Mouse (Mus musculus): ENCODE measurements around the gene Socs2.
A peak's percentile ranks its signal among the peaks of the same experiment; 100 is the strongest.
"Not testable (repeated sequence)": the region's sequence is repeated elsewhere in the genome, so short reads cannot be mapped to it uniquely, and the experiment has no call there.

The Socs2 gene

DNA sequence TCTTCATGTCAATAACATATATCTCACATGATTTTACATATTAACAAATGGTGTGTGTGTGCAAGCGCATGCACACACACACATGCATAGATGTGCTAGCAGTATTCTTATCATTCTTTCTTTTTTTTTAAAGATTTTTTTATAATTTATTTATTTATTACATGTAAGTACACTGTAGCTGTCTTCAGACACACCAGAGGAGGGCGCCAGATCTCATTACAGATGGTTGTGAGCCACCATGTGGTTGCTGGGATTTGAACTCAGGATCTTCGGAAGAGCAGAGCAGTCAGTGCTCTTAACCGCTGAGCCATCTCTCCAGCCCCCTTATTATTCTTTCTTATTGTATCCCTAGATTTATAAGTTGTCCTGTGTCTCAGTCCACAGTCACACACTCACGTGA is 27.2 kb downstream of the Socs2 start:
- not testable (repeated sequence) for DNase-seq

DNA sequence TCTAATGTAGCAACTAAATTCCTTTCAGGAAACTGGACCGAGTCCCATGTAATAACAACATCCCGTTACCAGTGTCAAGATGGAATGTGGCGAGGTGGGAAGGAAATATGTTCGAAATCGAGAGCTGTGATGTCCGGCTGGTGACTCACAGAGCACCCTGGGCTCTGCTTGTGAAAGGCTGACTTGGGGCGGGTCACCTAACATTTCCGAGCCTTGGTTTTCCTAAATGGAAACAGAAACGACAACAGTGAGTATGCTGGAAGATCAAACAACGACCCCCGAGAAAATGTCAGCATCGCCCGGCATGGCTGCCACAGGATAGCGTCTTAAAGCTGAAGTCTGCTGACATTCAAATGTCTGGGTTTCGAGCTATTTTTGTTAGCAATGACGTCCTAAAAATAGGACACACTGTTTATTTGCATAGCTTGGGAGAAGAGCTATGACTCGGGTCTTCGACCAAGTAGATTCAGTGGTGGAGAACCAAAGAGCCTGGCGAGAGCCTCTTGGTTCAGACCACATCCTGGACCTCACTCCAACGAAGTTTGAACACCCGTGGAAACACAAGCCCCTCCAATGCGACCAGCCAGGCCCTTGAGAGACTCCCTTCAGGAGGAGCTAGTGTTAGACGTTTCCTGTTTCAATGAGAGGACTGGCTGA is 28.0 kb downstream of the Socs2 start:
- peak; percentile 71 for DNase-seq

DNA sequence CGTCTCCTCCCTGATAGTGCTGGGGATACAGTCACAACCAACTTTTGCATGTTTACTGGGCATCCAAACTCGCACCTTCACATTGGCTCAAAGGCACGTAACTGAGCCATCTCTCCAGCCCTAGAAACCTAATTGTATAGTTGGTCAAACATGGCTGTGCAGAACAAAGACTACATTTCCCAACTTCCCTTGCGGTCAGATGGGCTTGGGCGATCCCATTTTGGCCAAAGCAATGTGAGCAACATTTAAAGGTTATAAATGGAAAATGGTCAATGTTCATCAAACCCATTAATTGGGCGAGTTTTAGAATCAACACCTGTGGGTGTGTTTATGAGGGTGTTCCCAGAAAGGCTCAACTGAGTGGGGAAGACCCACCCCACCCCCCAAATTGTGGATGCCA is 30.5 kb downstream of the Socs2 start:
- DNase-seq = no peak

DNA sequence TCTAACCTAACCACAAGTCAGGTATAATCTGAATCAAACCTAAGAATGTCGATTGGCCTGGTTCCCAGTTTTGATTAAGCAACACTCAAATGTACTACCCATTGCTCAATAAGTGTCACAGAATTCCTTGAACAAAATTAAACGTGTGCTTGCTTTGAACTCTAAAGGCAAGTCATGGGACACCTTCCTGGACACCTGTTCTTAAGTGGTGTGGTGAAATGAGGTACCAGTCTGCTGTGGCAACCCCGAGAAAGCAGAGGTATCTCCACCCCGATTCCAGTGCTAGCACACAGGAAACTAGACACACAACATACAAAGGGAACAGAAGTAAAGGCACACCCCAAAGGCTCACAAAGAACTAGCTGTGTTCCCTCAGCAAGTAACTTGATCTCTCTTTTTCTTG is 31.2 kb downstream of the Socs2 start:
- no peak for DNase-seq

DNA sequence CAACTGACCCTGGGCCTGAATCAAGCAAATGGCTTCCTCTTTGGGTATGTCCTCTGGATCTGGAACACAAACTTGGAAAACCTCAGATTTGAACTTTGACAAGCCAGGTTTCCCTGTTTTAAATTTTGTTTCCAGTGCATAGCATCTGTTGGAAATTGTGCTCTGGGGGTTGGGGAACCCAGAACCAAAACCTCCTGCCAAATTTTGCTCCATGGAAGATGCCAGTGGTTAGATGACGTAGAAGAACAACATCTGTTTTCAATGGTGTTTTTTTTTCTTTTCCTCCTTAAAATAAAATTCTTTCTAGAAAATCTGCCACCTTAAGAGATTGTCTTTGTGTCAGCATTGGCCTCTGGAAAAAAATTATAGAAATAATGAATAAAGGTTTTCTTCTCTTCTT is 31.9 kb downstream of the Socs2 start:
- no peak for DNase-seq

DNA sequence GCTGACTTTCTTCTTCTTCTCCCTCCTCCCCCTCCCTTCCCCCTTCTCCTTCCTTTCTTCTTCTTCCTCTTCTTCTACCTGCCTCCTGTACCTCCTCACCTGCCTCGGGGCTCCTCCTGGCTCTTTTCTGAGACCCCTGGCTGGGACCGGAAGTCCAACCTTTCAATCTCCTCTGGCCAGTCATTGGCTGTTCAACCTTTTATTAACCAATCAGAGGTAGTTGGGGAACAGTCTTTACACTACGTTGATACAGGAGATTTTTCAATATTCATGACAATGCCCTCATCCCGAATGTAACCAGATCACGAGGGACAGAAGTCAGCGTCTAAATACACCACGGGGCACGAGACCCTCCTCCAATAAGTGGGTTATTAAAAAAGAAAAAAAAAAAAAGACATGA is 32.5 kb downstream of the Socs2 start:
- DNase-seq = no peak

DNA sequence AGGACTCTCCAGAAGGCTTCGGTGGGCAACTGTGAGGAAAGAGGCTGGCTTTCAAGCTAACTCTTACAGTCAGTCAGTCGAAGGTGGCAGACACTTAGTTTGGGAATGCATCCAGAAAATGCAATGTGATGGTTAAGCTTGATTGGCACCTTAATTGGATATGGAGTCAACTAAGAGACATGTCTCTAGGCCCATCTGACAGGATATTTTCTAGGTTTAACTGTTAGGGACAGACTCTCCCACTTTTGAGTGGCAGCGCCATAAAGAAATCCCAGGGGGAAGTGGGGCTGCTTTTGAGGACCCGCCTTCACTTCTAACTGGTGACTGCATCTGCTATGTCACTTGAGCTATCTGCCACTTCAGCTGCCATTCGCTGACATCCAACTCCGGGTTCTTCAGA is 43.6 kb downstream of the Socs2 start:
- no peak for DNase-seq

DNA sequence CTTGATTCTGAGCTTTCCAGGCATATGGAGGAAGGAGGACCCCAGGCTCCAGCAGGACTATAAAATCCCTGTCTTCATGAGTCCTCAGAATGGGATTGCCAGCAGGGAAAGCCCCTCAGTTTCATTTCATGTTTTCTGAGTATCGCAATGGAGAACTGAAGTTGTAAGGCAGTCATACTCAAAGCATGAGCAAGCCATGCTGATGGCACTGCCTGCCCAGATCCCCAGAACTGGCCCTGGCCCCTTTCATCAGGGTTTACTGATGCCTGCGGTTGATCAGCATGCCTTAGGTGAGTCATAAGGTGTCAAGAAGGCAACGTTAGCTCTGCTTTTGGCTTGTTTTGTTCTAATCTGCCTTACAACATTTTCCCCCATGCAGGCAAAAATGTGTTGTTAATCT is 45.0 kb downstream of the Socs2 start:
- peak; percentile 69 to 76 for DNase-seq

DNA sequence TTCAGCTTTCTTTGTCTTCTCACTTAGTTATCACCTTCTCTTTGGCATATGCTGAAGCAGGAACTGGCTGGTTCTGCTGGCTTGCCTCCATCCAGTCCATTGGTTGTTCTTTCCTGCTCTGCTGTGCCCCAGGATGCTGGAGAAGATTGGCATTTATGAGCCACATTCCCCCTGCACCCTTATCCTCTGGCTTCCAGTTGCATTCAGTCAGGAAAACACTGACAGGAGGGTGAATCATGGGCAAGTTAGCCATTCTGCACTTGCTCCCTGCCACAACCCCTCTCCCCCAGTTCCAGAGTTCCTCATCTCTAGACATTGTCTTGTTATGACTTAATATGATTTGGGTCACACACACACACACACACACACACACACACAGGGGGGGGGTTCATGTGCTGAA is 47.8 kb downstream of the Socs2 start:
- no peak for DNase-seq

DNA sequence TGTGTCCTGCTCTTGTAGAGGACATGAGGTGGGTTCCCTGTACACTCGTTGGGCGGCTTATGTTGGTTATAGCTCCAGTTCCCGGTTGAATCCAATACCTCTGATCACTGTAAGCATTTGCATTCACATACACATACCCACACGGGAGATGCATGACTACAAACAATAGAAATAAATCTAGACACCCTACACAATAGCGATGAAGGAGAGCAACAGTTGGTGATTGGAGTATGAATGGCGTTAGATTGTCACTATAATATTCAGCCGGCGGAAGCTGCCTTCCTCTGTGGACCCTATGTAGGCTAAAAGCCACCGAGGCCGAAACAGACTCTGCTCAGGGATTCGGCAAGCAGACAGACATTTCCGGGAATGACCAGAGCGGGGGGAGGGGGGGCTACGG is 48.8 kb downstream of the Socs2 start:
- DNase-seq = no peak

DNA sequence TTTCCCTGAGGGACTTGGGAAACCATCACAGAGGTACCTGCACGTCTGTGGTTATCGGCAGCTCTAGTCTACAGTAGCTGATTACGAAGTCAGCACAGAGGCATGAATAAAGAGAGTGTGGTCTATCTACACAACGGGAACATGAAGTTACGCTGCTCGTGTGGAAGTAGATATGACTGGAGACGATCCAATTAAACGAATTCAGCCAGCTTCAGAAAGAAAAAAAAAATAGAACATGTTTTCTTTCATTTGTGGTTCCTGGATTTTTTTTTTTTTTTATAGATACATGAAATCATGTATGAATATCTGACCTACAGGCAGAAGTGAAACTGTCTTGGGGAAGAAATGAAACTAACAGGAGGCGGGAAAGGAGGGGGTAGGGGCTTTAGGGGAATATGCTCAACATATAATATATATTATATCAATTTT is 49.3 kb downstream of the Socs2 start:
- peak; percentile 38 to 62 for DNase-seq

DNA sequence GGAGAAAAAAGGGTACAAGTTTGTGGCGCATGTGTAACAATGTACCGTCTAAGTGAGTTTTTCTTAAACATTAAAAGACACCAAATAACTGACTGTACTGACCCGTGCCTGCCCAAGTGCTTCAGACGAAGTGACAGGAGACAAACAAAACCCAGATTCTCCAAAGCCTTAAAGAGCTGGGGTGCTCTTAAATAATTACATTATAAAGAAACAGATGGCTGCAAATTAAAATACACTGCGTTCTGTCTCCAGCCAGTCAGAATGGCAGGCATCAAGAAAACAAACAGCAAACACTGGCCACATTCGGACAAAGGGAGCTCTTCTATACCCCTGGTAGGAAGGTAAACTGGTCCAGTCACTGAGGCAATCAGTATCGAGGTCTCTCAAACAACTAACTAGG is 49.7 kb downstream of the Socs2 start:
- DNase-seq = peak in 1 of 2 experiments; percentile 32

DNA sequence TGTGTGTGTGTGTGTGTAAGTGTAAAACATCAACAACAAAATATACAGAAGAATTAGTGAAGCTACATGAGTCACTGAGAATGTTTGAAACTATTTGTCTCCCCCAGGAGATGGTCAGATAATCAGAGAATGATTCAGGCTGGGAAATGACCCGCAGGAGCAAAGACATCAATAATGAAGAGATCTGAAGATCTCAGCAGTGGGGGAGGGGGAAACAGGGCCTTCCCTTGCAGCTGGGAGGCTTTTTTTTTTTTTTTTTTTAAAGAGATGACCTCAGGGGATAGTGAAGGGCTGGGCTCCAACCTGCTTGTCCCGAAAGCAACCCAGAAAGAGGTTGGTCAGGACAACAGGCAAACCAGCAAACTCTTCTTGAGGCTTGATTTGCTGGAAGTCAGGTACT is 54.7 kb downstream of the Socs2 start:
- DNase-seq = no peak

DNA sequence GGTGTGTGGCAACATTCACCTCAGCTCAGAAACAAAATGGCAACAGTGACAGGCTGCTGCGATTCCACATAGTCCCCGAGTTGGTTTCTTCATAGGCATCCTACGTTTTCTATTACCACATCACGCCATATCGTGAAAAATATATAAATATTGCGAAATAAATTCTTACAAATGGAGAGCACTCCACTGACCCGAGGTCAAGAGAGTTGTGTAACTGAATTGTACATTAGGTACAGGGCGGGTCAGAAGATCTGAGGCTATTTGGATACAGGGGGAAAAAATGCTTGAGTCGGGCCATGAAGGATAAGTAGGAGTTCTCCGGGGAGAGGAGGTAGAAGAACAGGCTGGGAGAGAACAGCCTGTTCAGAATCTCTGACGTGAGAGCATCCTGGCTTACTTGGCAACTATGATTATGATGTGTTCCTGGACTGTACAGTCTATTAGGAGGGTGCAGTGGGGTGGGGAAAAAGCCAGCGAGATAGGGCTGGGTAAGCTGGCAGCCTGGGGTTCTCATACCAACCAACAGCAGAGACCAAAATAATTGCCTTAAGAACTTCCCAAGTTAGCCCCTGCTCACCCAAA is 55.6 kb downstream of the Socs2 start:
- DNase-seq = no peak

DNA sequence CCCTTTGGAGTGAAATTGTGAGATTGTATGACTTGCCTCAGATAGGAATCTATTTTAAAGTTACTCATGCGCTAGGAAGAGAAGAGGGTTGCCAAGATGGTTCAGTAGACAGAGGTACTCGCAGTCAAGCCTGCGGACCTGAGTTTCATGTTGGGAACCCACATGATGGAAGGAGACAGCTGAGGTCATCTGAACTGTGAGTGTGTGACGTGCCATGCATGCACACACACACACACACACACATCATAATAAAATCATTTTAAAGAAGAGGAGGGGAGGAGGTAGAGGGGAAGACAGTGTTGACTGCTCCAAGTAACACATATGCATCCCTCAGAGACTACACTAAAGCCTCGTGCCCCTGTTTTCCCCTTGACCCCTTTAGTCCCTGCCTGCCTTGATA is 56.9 kb downstream of the Socs2 start:
- no peak for DNase-seq

DNA sequence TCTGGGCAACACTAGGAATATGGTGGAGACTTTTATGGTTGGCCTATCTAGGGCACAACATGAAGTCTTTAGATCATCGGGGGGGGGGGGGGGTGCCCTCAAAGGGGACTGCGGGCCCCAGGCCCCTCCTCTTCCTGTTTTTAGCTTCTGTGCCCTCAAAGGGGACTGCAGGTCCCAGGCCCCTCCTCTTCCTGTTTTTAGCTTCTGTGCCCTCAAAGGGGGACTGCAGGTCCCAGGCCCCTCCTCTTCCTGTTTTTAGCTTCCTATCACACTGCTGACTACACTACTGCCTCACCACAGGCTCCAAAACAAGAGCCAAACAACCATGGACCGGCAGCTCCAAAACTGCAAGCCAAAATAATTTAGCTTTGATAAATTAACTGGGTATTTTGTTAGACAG is 59.3 kb downstream of the Socs2 start:
- DNase-seq = peak; percentile 47 to 62

DNA sequence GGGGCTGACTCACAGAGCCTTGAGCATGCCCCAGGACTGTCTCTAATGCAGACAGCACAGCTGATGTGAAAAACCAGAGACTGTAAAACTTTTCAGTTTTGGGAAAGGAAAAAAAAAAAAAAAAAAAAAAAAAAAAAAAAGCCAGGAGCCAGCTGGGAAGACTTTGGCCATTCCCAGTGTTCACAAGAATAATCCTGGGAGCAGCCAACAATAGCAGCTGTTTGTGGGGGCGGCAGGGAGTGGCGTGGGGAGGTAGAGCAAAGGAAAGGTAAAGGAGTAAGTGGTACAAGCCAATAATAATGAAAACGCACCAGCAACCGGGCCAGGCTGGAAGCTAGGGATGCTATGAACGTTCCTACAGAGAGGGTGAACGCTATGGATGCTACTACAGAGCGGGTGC is 60.3 kb downstream of the Socs2 start:
- no peak for DNase-seq

DNA sequence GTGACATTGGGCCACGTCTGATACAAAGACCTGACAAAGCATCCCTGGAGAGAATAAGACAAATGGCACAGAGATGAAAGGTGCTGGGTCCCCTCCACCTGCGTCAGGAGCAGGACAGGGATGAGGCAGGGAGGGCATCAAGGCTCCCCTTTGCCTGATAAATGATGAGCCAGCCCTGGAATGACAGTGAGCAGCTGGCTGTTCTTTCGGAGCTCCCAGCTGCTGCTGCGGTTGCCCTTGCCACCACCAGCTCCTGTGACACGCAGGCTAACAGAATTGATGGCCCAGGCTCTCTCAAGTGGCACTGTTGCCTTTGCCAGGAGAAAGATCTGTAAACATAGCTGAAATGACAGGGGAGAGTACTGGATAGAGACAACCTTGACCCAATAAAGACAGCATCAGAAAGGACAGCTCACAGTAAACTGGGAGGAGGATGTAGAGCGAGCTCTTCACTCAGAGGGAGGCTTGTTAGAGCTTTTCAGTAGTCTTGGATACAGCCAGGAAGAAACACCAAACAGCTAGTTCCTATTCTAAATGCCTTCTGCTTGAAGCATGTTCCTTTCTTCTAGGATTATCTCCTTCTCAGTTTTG is 61.2 kb downstream of the Socs2 start:
- DNase-seq = no peak

DNA sequence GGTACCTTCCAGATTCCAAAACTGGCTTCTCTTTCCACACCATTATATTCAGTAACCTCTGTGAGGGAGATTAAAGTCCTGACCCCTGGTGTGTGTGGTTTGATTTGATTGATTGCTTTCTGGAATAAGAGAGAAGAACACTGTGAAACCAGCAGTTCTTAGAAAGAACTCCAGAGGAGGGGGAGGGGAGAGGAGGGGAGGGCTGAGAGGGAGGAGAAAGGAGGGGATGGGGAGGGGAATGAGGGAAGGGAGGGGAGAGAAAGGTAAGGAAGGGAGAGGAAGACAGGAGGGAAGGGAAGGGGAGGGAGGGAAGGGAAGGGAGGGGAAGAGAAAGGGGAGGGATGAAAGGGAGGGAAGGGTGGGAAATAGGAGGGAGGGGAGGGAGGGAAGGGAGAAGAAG is 62.3 kb downstream of the Socs2 start:
- no peak for DNase-seq

DNA sequence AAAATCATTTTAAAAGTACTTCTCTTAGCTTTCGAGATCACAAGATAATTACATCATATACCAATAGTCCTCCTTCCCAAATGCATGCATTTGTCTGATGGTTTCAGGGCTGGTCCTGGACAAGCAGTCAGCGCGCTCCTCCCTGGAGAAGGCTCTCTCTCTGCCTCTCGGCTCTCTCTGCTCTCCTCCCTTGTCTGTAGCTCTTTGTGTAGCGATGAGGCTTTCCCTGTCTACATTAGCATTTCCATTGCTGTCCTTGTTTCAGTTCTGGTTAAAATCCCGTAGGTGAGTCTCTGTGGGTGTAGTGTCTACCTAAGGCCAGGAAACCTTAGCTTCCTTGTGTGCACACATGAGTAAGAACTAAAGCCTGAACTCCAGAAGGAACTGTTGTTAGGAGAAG is 62.9 kb downstream of the Socs2 start:
- no peak for DNase-seq

DNA sequence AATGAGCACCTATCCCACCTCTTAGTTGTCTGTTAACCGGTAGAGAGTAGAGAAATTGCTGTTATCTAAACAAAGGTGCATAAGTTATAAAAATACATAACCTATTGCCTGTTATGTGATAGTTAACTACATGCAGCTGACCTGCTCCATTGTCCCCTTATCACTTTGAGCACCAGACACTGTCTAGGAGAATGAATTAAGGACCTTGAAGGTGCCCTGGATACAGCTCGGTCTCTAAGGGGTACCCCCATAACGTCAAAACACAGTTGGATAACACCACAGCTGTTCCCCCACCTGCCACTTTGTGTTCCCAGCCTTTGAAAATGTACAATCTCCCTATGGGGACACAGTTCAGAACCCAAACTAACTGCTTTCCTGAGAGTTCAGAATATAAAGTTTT is 68.5 kb downstream of the Socs2 start:
- no peak for DNase-seq

DNA sequence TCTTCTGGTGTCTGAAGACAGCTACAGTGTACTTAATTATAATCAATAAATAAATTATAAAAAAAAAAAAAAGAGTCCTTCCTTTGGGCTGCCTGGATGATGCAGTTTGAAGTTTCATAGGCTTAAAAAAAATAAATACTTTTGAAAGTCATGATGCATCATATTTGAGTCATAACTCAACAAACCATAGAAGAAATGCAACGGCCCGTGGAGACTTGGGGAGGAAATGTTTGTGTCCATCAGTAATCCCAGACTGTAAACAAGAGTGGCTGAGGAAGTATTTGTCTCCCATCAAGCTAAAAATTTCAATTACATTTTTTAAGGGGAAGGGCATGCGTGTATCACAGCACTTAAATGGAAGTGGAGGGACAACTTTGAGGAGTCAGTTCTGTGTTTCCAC is 69.2 kb downstream of the Socs2 start:
- DNase-seq = no peak

DNA sequence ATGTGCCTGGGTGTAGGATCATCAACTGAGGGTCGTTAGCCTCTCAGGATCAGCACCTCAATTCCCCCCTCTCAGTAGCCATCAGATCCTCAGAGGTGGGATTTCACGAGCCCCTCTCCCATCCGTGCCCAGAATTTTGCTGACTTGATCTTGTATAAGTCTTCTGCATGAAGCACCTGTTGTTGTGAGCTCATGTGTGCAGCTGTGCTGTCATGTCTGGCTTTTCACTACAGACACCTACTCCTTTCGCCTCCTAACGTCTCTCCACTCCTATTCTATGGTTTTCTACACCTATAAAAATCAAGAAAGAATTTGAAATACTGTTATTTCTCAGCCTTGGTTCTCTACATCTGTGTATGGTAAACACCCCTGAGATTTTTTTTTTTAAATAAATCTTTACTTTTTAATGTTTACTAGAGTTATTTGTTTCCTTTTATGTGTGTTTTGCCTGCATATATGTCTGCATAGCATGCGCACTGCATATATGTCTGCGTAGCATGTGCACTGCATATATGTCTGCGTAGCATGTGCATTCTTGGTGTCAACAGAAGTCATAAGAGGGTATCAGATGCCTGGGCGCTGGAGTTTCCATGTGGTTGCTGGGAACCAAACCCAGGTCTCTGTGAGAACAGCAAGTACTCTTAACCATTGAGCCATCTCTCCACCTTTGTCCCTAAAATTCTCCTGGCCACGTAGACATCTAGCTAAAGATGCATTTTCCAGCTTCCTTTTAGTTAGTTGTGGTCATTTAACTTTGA is 74.0 kb downstream of the Socs2 start:
- no peak for DNase-seq

DNA sequence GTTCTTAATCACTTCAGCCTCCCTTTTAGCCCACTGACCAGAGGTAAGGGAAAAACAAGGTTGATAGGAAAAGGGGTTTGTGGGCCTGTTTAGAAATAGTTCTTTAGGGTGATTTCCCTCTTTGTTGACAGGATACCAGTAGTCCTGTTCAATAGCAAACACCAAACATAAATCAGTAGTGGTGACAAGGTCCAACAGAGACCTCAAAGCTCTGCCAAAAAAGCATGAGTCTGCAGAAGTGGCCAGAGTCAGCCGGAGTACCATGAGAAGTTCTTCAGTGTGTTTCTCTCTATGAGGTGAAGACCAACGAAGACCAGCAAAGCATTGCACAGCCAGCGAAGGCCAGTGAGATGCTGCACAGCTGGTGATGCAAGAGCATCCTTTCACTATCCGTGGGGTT is 76.3 kb downstream of the Socs2 start:
- DNase-seq = no peak

Measured in B cell, adult 2 months (primary cell).